Mouse (Mus musculus) ES-Bruce4 (cell line): ENCODE data around the gene Nrcam.

ENCODE experiments used
- CTCF ChIP-seq: IDR thresholded peaks from one replicate; pipeline ENCODE4 v1.8.1; 2011; ENCODE audit warnings: low read depth, low read length
- EP300 ChIP-seq: IDR thresholded peaks from 2 replicates; pipeline ENCODE4 v1.6.1; 2011; ENCODE audit warnings: low read depth, low read length; ENCODE audit not compliant: insufficient read depth
- POLR2A ChIP-seq: IDR thresholded peaks from one replicate; pipeline ENCODE4 v1.8.1; 2011; ENCODE audit warnings: low read length; ENCODE audit not compliant: insufficient read depth

DNA sequence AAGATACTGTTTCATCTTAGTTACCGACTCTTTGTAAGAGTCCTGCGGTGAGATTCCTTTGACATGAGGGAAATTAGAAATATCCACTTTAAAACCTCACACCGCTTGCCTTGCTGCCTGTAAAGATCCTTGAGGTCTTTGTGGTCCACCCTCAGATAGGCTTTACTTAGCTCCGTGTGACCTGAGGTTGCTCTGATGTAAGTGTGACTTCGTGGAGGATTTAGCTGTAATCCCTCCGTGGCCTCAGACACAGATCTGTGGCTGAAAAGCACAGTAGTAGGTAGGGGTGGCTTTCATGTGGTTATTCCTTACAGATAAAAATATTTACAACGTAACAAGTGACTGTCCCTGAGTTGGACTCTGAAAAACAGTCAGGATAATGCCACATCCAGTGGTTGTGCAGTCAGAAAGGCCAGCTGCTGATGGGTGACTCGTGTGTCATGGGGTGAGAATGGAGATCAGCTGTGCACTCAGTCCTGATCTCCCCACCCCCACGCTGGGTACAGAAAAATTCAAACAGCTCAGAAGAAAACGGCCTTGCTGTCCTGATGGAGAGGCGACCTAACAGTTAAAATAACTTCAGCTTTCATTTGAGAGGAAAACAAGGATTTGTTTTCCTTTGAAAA lies 199.8 kb downstream of the Nrcam start:
- TF ChIP-seq CTCF = no peak
- no peak for TF ChIP-seq POLR2A
- no peak for TF ChIP-seq EP300
